Mouse (Mus musculus) heart, embryonic 12.5 days (tissue): Measurements from ENCODE around the gene Ccdc182. TPM values are rescaled to one million over a fixed set of nuclear protein-coding genes. Genes with fewer than 3 reads are reported as not detected.

Experiments
- ATAC-seq: fragments of 200-750 bp; cut with Nextera tagmentation; 2 replicates; pipeline ENCODE4 v1.8.0; 2017; ENCODE audit warnings: moderate TSS enrichment, moderate library complexity; ENCODE audit not compliant: insufficient number of reproducible peaks, low FRiP score
- H3K27ac ChIP-seq: fragments of 300-500 bp; sonication (generic); 2 replicates; pipeline ENCODE4 v1.5.1; 2016; ENCODE audit warnings: mild to moderate bottlenecking, moderate library complexity; ENCODE audit not compliant: poor library complexity, severe bottlenecking
- H3K27me3 ChIP-seq: fragments of 300-500 bp; sonication (generic); replicated peaks from 2 replicates; pipeline ENCODE4 v1.6.1; 2016; ENCODE audit warnings: mild to moderate bottlenecking, moderate library complexity
- H3K36me3 ChIP-seq: fragments of 300-500 bp; sonication (generic); 2 replicates; pipeline ENCODE4 v1.6.1; 2016; ENCODE audit warnings: mild to moderate bottlenecking, moderate library complexity
- H3K4me1 ChIP-seq: fragments of 300-500 bp; sonication (generic); replicated peaks from 2 replicates; pipeline ENCODE4 v1.6.1; 2016; ENCODE audit warnings: mild to moderate bottlenecking
- H3K4me2 ChIP-seq: fragments of 300-500 bp; sonication (generic); 2 replicates; pipeline ENCODE4 v1.6.1; 2016; ENCODE audit warnings: mild to moderate bottlenecking, moderate library complexity
- H3K4me3 ChIP-seq: fragments of 300-500 bp; sonication (generic); 2 replicates; pipeline ENCODE4 v1.5.1; 2016; ENCODE audit warnings: mild to moderate bottlenecking
- H3K9ac ChIP-seq: fragments of 300-500 bp; sonication (generic); 2 replicates; pipeline ENCODE4 v1.6.1; 2016; ENCODE audit warnings: mild to moderate bottlenecking, moderate library complexity
- H3K9me3 ChIP-seq: fragments of 300-500 bp; sonication (generic); replicated peaks from 2 replicates; pipeline ENCODE4 v1.6.1; 2016; ENCODE audit warnings: mild to moderate bottlenecking, moderate library complexity
- WGBS: fragments of 180-500 bp; shearing (Covaris S2); methylation state at CpG from one replicate; pipeline ENCODE4 v1.1.7; 2016; 5-methylcytosine and 5-hydroxymethylcytosine counted together
- polyA plus RNA-seq: library from polyadenylated mRNA; unstranded; fragments of >200 nt; fragmentation: Nextera tagmentation; extraction: Ambion mirVana; gene quantifications from 2 replicates; pipeline ENCODE4 v1.2.1, GENCODE M21; 2016

Gene Ccdc182
- polyA plus RNA-seq, 1 experiment from 2014 or later: not detected

DNA sequence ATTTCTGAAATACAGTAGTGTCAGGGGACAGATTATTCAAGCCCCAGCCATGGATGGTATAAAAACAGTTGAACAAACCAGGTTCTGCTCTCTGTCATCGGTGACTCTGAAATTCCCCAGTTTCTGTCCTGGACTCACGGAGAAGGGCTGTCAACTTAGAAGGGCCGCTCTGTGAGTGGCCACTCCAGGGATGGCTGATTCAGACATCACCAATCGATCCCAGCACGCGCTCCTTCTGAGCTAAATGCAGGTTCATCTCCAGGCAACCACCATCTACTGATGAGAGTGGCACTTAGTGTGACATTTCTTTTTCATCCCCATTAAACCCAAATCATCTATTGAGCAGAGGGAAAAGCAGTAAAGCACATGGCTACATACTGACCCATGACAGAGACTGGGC is 7.8 kb downstream of the Ccdc182 start:
- Histone ChIP-seq H3K4me3 (no peak overlapping the region), H3K9ac (no peak overlapping the region), H3K9me3 (no peaks in the 10 kb centered on the region), H3K4me2 (peak overlapping the region; percentile 39), H3K27ac (no peak overlapping the region), H3K27me3 (no peaks in the 10 kb centered on the region), H3K36me3 (no peaks in the 10 kb centered on the region), H3K4me1 (peaks cover 9% of the 10 kb centered on the region)
- ATAC-seq: no peak
- WGBS: 33% methylated on average over 6 of the region's 6 CpGs

DNA sequence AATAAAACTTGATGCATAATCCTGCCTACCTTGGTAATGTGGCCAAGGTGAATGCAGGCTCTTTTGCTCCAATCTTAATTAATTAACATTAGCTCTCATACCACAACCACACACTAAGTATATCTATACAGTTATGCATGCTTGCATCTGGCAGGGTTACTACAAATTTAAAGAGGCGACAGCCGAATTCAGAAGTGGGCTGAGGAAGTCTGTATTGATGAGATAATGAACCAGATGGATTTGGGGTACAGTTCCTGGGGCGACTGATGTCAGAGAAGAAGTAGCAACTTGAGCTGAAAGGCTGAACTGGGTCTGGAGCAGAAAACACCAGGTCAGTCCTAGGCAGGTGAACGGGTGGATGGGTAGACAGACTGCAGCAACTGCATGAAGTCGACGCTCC is 11.9 kb downstream of the Ccdc182 start:
- Histone ChIP-seq H3K9ac (no peak overlapping the region), H3K4me1 (peaks cover 25% of the 10 kb centered on the region), H3K4me2 (no peak overlapping the region), H3K4me3 (no peak overlapping the region), H3K27me3 (no peaks in the 10 kb centered on the region), H3K36me3 (no peaks in the 10 kb centered on the region), H3K27ac (no peak overlapping the region), H3K9me3 (no peaks in the 10 kb centered on the region)
- ATAC-seq: no peak
- 81% methylated on average over 6 of the region's 6 CpGs for WGBS

DNA sequence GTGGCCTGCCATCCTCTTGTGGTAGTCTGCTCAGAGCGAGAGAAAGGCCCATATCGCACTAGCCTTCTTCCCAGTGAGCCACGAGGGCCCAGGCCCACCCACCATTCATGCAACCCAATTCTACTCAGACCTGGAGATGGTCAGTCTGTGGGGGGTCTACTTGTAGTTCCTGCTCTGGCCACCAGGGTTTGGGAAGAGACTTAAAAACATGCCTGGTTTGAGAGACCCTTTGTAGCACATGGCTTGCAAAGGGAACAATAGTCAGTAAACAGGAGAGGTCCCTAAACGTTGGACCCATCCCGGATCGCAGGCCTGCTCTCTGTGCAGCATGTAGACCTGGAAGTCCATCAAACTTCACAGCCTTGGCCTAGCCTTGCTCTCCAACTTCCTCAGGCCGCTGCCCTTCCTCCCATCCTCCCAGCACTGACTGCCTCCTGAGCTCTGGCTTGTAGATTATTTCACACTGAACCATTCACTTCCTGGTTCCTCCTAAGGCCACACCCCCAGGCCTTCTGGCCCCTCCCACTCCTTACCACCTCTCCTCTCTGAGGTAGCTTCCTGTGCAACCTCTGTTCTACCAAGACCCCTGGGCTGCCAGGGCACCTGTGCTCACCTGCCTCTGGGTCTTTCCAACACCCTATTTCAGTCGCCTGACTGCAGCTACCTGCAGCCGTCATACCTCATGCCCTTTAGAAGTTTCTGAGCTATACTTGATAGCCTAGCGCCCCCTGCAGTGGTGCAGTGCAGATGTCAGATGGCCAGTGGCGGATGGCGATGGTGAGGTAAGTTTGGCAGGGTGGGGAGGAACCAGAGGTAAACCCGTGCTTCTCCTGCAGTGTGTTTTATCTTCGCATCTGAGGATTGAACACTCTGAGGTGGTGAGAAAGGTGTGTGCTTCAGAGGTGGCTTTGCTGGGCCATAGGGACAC is 14.0 kb downstream of the Ccdc182 start:
- H3K36me3 ChIP-seq: no peaks in the 10 kb centered on the region
- H3K27ac ChIP-seq: no peak overlapping the region
- no peak for ATAC-seq
- WGBS: 76% methylated on average over 14 of the region's 14 CpGs
- H3K4me3 ChIP-seq: no peak overlapping the region
- H3K9ac ChIP-seq: no peak overlapping the region
- no peaks in the 10 kb centered on the region for H3K27me3 ChIP-seq
- H3K4me2 ChIP-seq: no peak overlapping the region
- peaks cover 37% of the 10 kb centered on the region for H3K4me1 ChIP-seq
- H3K9me3 ChIP-seq: no peaks in the 10 kb centered on the region

DNA sequence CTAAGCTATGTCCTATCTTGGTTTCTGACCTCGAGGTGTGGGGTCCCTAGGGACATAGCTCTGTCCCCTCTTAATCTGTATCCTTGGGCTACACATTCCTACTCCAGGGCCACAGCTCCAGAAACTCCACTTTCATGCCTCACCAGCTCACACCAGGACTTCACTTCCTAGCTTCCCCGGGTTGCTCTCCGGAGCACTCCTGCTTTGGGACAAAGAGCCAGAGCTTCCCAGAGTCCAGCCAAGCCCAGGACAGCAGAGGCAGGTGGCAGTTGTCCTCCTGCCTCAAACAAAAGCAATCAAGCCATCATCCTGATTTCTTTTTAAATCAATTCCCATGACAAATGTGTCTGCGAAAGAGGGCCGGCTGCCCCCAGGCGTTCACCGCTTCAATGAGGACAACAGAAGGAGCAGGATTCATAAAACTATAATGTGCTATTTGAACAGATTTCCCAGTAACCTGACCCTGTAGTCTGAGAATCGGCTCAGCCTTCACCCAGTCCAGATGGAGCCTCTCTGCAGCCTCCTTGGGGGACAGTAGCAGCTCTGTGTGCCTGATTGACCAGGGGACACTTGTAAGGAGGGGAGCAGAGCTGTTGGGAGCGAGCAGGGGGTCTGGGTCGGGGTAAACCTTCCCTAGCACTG is 15.3 kb downstream of the Ccdc182 start:
- no peak for ATAC-seq
- H3K4me2 ChIP-seq: no peak overlapping the region
- H3K9ac ChIP-seq: no peak overlapping the region
- H3K9me3 ChIP-seq: no peaks in the 10 kb centered on the region
- 78% methylated on average over 10 of the region's 10 CpGs for WGBS
- no peak overlapping the region for H3K27ac ChIP-seq
- H3K36me3 ChIP-seq: no peaks in the 10 kb centered on the region
- H3K4me3 ChIP-seq: no peak overlapping the region
- peaks cover 50% of the 10 kb centered on the region for H3K4me1 ChIP-seq
- H3K27me3 ChIP-seq: no peaks in the 10 kb centered on the region

DNA sequence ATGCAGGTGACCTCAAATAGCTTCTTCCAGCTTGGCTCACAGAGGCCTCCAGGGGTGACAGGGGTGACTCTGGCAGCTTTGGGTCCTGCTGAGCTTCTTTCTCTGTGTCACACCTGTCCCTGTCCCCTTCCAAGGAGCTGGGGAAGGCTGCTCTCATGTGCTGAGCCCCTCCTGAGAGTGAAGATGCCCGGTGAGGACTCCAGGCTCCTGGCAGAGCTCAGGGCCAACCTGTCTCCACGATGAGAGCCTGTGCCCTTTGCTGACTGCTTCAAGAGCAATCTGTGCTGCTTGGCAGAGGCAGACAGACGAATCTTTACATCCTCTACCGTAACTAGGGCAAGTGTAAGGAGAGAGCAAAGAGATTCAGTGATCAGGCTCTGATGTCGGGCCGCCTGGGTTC is 16.9 kb downstream of the Ccdc182 start:
- Histone ChIP-seq H3K27ac (no peak overlapping the region), H3K4me2 (no peak overlapping the region), H3K27me3 (no peaks in the 10 kb centered on the region), H3K4me3 (no peak overlapping the region), H3K36me3 (no peaks in the 10 kb centered on the region), H3K4me1 (peaks cover 66% of the 10 kb centered on the region), H3K9me3 (no peaks in the 10 kb centered on the region), H3K9ac (no peak overlapping the region)
- WGBS: 64% methylated on average over 6 of the region's 6 CpGs
- no peak for ATAC-seq

DNA sequence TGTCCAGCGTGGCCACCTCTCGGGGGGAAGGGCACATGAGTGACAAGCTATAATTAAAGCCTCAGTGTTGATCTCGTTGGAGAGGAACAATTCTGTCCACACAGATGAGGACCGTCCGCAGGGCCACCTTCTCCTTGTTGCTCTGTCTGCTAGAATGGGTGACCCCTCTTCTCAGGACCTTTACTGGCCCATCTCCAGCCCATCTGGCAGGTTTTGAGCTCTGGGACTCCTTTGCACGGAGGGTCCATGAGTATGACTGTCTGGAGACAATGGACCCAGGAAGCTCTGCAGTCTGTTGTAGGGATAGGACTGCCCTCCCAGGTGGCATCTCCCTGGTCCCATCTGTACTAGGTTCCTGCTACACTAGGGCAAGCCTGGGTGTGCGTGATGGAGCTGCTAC is 17.7 kb downstream of the Ccdc182 start:
- H3K4me2 ChIP-seq: no peak overlapping the region
- H3K9me3 ChIP-seq: no peaks in the 10 kb centered on the region
- no peak overlapping the region for H3K27ac ChIP-seq
- no peaks in the 10 kb centered on the region for H3K36me3 ChIP-seq
- H3K9ac ChIP-seq: no peak overlapping the region
- ATAC-seq: no peak
- no peaks in the 10 kb centered on the region for H3K27me3 ChIP-seq
- WGBS: 55% methylated on average over 7 of the region's 7 CpGs
- H3K4me3 ChIP-seq: no peak overlapping the region
- H3K4me1 ChIP-seq: peaks cover 71% of the 10 kb centered on the region

DNA sequence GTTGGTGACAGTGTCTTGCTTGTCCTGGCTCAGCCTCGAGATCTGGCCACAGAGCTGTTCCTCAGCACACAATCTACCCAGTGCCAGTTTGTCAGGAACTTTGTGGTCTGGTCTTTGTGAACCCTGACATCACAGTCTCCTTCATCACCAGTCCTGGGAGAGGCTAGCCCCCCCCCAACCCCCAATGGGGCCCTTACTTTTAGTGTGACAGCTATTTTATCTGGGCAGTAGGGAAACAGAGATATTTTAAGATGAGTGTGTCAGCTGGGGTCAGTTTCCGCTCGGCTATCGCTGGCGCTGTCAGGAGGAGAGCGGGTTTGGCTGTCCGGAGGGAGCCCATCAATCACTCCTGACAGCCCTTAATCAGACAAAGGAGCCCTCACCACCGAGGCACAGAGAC is 19.7 kb downstream of the Ccdc182 start:
- no peak overlapping the region for H3K9ac ChIP-seq
- no peak overlapping the region for H3K4me3 ChIP-seq
- H3K27ac ChIP-seq: peak overlapping the region; percentile 58
- no peaks in the 10 kb centered on the region for H3K36me3 ChIP-seq
- no peaks in the 10 kb centered on the region for H3K9me3 ChIP-seq
- H3K27me3 ChIP-seq: no peaks in the 10 kb centered on the region
- H3K4me2 ChIP-seq: 0 out of 2 replicates have a peak overlapping the region, but pooled peaks have one; percentile 2
- peaks cover 75% of the 10 kb centered on the region for H3K4me1 ChIP-seq
- under 1% methylated on average over 8 of the region's 8 CpGs for WGBS
- peak; percentile 54; the same call in 1 of the 2 replicates for ATAC-seq

DNA sequence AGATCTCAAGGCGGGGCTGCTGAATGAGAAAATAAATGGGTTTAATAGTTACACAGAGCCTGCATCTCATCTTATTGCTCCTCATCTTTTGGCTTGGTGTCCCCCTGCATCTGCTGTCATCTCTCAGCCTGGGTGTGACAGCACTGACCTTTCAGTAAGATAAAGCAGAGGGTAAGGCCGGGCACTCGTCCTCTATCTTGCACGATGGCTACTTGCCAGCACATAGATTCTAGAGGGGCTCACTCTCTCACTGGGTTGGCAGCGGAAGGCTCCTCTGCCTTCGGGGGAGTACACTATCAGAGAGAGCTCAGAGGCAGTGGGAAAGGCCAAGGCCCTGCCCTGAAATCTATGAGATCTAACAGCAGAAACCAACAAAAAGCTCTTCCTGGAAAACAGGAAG is 20.6 kb downstream of the Ccdc182 start:
- no peak overlapping the region for H3K9ac ChIP-seq
- no peaks in the 10 kb centered on the region for H3K9me3 ChIP-seq
- H3K4me1 ChIP-seq: peaks cover 72% of the 10 kb centered on the region
- no peaks in the 10 kb centered on the region for H3K36me3 ChIP-seq
- 15% methylated on average over 6 of the region's 6 CpGs for WGBS
- ATAC-seq: no peak
- H3K27ac ChIP-seq: peak overlapping the region; percentile 58; the same call in 1 of the 2 replicates
- no peak overlapping the region; the same call in 1 of the 2 replicates for H3K4me2 ChIP-seq
- no peaks in the 10 kb centered on the region for H3K27me3 ChIP-seq
- H3K4me3 ChIP-seq: no peak overlapping the region

DNA sequence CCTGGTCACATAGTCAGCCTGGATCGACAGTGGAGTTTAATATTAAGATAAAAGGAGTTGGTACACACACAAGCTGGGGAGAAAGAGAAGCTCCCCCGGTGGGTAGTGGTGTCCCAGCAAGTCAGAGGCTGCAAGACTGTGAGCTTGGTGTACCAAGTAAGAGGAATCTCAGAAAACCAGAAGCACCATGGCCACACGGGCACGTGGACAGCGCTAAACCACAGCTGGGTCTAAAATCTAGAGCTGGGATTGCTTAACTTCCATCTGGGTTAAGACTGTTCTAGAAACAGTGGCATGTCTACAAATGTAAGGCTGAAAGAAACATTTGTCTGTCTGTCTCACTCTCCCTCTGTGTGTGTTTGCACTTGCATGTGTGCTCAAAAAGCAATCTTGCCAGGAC is 21.5 kb downstream of the Ccdc182 start:
- H3K4me2 ChIP-seq: no peak overlapping the region
- peaks cover 63% of the 10 kb centered on the region for H3K4me1 ChIP-seq
- WGBS: 76% methylated on average over 5 of the region's 5 CpGs
- no peak overlapping the region for H3K9ac ChIP-seq
- no peak overlapping the region for H3K4me3 ChIP-seq
- H3K36me3 ChIP-seq: no peaks in the 10 kb centered on the region
- no peak for ATAC-seq
- no peak overlapping the region for H3K27ac ChIP-seq
- H3K9me3 ChIP-seq: no peaks in the 10 kb centered on the region
- H3K27me3 ChIP-seq: no peaks in the 10 kb centered on the region

DNA sequence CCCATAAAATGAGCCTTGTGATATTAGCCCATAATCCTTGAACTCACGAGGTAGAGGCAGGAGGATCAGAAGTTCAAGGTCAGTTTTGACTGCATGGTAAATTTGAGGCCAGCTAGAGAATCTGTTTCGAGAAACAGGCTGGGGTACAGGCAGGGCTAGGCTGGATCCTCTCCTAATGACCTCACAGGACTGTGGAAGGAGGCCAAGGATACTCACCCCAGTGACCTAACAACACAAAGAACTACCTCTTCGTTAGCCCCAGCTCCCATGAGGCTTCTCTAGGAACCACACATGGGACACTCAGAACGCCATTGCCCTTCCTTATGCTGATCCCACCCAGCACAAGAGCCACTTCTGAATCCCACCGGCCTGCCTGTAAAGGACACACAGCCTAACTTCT is 25.0 kb downstream of the Ccdc182 start:
- no peak for ATAC-seq

DNA sequence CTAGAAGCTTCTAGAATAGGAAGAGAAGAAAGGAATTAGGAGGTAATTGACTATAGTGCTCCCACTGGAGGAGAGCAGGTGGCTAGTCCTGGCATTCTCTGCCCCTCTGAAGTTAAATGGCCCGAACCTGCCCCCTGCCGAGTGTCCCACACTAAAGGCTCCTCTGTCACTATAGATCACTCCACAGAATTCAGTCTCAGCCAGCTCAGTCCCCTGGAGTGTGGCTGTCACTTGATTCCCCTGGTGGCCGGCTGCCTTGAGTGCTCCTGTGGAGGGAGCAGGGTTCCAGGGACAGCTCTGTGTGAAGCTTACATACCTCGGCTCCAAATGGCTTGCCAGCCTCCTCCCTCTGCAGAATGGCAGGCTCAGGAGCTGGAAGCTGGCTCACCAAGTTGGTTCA is 33.2 kb downstream of the Ccdc182 start:
- H3K4me2 ChIP-seq: no peak overlapping the region
- 6% methylated on average over 4 of the region's 4 CpGs for WGBS
- no peak for ATAC-seq
- H3K9ac ChIP-seq: no peak overlapping the region
- no peak overlapping the region for H3K4me3 ChIP-seq
- H3K27me3 ChIP-seq: no peaks in the 10 kb centered on the region
- H3K4me1 ChIP-seq: peaks cover 23% of the 10 kb centered on the region
- no peaks in the 10 kb centered on the region for H3K36me3 ChIP-seq
- no peak overlapping the region for H3K27ac ChIP-seq
- 0 out of 2 replicates have a peak, but pooled peaks cover 2% of the 10 kb centered on the region for H3K9me3 ChIP-seq

More for the DNA sequence above, 25.0 kb downstream of the Ccdc182 start:
- H3K4me2 ChIP-seq: no peak overlapping the region
- 73% methylated on average over 5 of the region's 5 CpGs for WGBS
- 0 out of 2 replicates have a peak, but pooled peaks cover 5% of the 10 kb centered on the region for H3K9me3 ChIP-seq
- no peaks in the 10 kb centered on the region for H3K36me3 ChIP-seq
- H3K4me3 ChIP-seq: no peak overlapping the region
- peaks cover 29% of the 10 kb centered on the region for H3K4me1 ChIP-seq
- H3K27ac ChIP-seq: no peak overlapping the region
- no peaks in the 10 kb centered on the region for H3K27me3 ChIP-seq
- H3K9ac ChIP-seq: no peak overlapping the region
